Mouse (Mus musculus) kidney, embryonic 14.5 days (tissue): ENCODE measurements around the gene Pkd1l2. TPM values are rescaled to one million over a fixed set of nuclear protein-coding genes. Genes with fewer than 3 reads are reported as not detected.

ENCODE experiments used
- ATAC-seq: fragments of 200-750 bp; cut with Nextera tagmentation; 2 replicates; pipeline ENCODE4 v1.8.0; 2017; ENCODE audit warnings: moderate number of reproducible peaks, mild to moderate bottlenecking, moderate TSS enrichment, moderate library complexity; ENCODE audit not compliant: low FRiP score, low TSS enrichment
- H3K27ac ChIP-seq: fragments of 300-500 bp; sonication (generic); 2 replicates; pipeline ENCODE4 v1.5.1; 2014; ENCODE audit warnings: low read depth, mild to moderate bottlenecking, low read length, moderate library complexity, mixed read lengths
- H3K27me3 ChIP-seq: fragments of 300-500 bp; sonication (generic); 2 replicates; pipeline ENCODE4 v1.6.1; 2014; ENCODE audit warnings: mild to moderate bottlenecking, low read length; ENCODE audit not compliant: control insufficient read depth, insufficient read depth
- H3K36me3 ChIP-seq: fragments of 300-500 bp; sonication (generic); 2 replicates; pipeline ENCODE4 v1.6.1; 2014; ENCODE audit warnings: low read length, mixed read lengths; ENCODE audit not compliant: control insufficient read depth, insufficient read depth
- H3K4me1 ChIP-seq: fragments of 300-500 bp; sonication (generic); 2 replicates; pipeline ENCODE4 v1.6.1; 2014; ENCODE audit warnings: low read length, mixed read lengths; ENCODE audit not compliant: control insufficient read depth, insufficient read depth
- H3K4me2 ChIP-seq: fragments of 300-500 bp; sonication (generic); replicated peaks from 2 replicates; pipeline ENCODE4 v1.6.1; 2014; ENCODE audit warnings: low read depth, mild to moderate bottlenecking, low read length
- H3K4me3 ChIP-seq: fragments of 300-500 bp; sonication (generic); 2 replicates; pipeline ENCODE4 v1.5.1; 2014; ENCODE audit warnings: mild to moderate bottlenecking, low read length
- H3K9ac ChIP-seq: fragments of 300-500 bp; sonication (generic); 2 replicates; pipeline ENCODE4 v1.6.1; 2014; ENCODE audit warnings: low read depth, mild to moderate bottlenecking, low read length, moderate library complexity
- H3K9me3 ChIP-seq: fragments of 300-500 bp; sonication (generic); 2 replicates; pipeline ENCODE4 v1.6.1; 2016; ENCODE audit warnings: low read length; ENCODE audit not compliant: control insufficient read depth
- WGBS: fragments of 180-500 bp; shearing (Covaris S2); extraction: QIAGEN DNeasy Blood & Tissue Kit; methylation state at CpG from one replicate; pipeline ENCODE4 v1.1.7; 2014; 5-methylcytosine and 5-hydroxymethylcytosine counted together
- polyA plus RNA-seq: library from polyadenylated mRNA; unstranded; fragments of >200 nt; fragmentation: Nextera tagmentation; extraction: Ambion mirVana; gene quantifications from 2 replicates; pipeline ENCODE4 v1.2.1, GENCODE M21; 2014

The Pkd1l2 gene
- polyA plus RNA-seq, 1 experiment from 2014 or later, result not detected

- Histone ChIP-seq H3K4me2 (no peak within 1 kb of the TSS), H3K27ac (no peak within 1 kb of the TSS), H3K9ac (no peak within 1 kb of the TSS), H3K36me3 (no peaks in the 10 kb centered on the region), H3K4me3 (no peak within 1 kb of the TSS), H3K4me1 (0 out of 2 replicates have a peak, but pooled peaks cover 3% of the 10 kb centered on the region), H3K9me3 (0 out of 2 replicates have a peak, but pooled peaks cover 3% of the 10 kb centered on the region), H3K27me3 (no peaks in the 10 kb centered on the region)
- no peak for ATAC-seq
- 49% methylated on average over 12 of the region's 12 CpGs for WGBS
Measured at GRCm38 (mm10) chr8:117095647-117096046, 13.4 kb upstream of the Pkd1l2 start, which contains the start of gene Bco1. Bco1 (plus strand) TSS chr8:117095854.

- H3K36me3 ChIP-seq, result no peaks in the 10 kb centered on the region
- no peaks in the 10 kb centered on the region for H3K9me3 ChIP-seq
- WGBS, result 67% methylated on average over 5 of the region's 5 CpGs
- no peaks in the 10 kb centered on the region for H3K27me3 ChIP-seq
- no peak overlapping the region for H3K4me2 ChIP-seq
- no peak for ATAC-seq
- H3K4me3 ChIP-seq, result no peak overlapping the region
- 0 out of 2 replicates have a peak, but pooled peaks cover 3% of the 10 kb centered on the region for H3K4me1 ChIP-seq
- H3K9ac ChIP-seq, result no peak overlapping the region
- no peak overlapping the region for H3K27ac ChIP-seq
Measured at GRCm38 (mm10) chr8:117094053-117094452, 11.8 kb upstream of the Pkd1l2 start.

- Histone ChIP-seq H3K36me3 (no peaks in the 10 kb centered on the region), H3K4me3 (no peak overlapping the region), H3K4me1 (no peaks in the 10 kb centered on the region), H3K9me3 (no peaks in the 10 kb centered on the region), H3K9ac (no peak overlapping the region), H3K27ac (no peak overlapping the region), H3K27me3 (no peaks in the 10 kb centered on the region; the same call in 1 of the 2 replicates), H3K4me2 (no peak overlapping the region)
- WGBS, result 85% methylated on average over 4 of the region's 4 CpGs
- ATAC-seq, result no peak
Measured at GRCm38 (mm10) chr8:117089802-117090201, 7.6 kb upstream of the Pkd1l2 start.

- no peaks in the 10 kb centered on the region; the same call in 1 of the 2 replicates for H3K27me3 ChIP-seq
- H3K27ac ChIP-seq, result no peak overlapping the region
- H3K4me3 ChIP-seq, result no peak overlapping the region
- H3K4me1 ChIP-seq, result no peaks in the 10 kb centered on the region
- H3K9ac ChIP-seq, result no peak overlapping the region
- ATAC-seq, result no peak
- no peaks in the 10 kb centered on the region for H3K36me3 ChIP-seq
- H3K9me3 ChIP-seq, result no peaks in the 10 kb centered on the region
- H3K4me2 ChIP-seq, result no peak overlapping the region
Measured at GRCm38 (mm10) chr8:117087036-117087435, 4.8 kb upstream of the Pkd1l2 start.

GRCm38 (mm10) chr8:117085521-117085920, 3.3 kb upstream of the Pkd1l2 start:
- Histone ChIP-seq H3K4me3 (no peak overlapping the region), H3K4me1 (no peaks in the 10 kb centered on the region), H3K27me3 (no peaks in the 10 kb centered on the region; the same call in 1 of the 2 replicates), H3K4me2 (no peak overlapping the region), H3K9me3 (no peaks in the 10 kb centered on the region), H3K27ac (no peak overlapping the region), H3K9ac (no peak overlapping the region), H3K36me3 (no peaks in the 10 kb centered on the region)
- 55% methylated on average over 8 of the region's 8 CpGs for WGBS
- no peak for ATAC-seq

GRCm38 (mm10) chr8:117082947-117083559, 804 bp upstream of the Pkd1l2 start:
- Histone ChIP-seq H3K36me3 (no peaks in the 10 kb centered on the region), H3K4me3 (no peak overlapping the region), H3K27me3 (no peaks in the 10 kb centered on the region; the same call in 1 of the 2 replicates), H3K9me3 (no peaks in the 10 kb centered on the region), H3K4me1 (no peaks in the 10 kb centered on the region), H3K27ac (no peak overlapping the region), H3K4me2 (no peak overlapping the region), H3K9ac (no peak overlapping the region)
- ATAC-seq, result no peak
- WGBS, result 69% methylated on average over 9 of the region's 9 CpGs

GRCm38 (mm10) chr8:117079652-117080051, 2.6 kb downstream of the Pkd1l2 start:
- Histone ChIP-seq H3K27ac (no peak overlapping the region), H3K9me3 (no peaks in the 10 kb centered on the region), H3K4me1 (no peaks in the 10 kb centered on the region), H3K9ac (no peak overlapping the region), H3K4me3 (no peak overlapping the region), H3K36me3 (no peaks in the 10 kb centered on the region), H3K4me2 (no peak overlapping the region), H3K27me3 (no peaks in the 10 kb centered on the region)
- no peak for ATAC-seq
- 86% methylated on average over 14 of the region's 14 CpGs for WGBS

- Histone ChIP-seq H3K4me3 (no peak overlapping the region), H3K27ac (no peak overlapping the region), H3K4me1 (no peaks in the 10 kb centered on the region), H3K9me3 (no peaks in the 10 kb centered on the region), H3K27me3 (no peaks in the 10 kb centered on the region), H3K4me2 (no peak overlapping the region), H3K9ac (no peak overlapping the region), H3K36me3 (no peaks in the 10 kb centered on the region)
- ATAC-seq, result no peak
- 86% methylated on average over 7 of the region's 7 CpGs for WGBS
Measured at GRCm38 (mm10) chr8:117078367-117078926, 3.8 kb downstream of the Pkd1l2 start.

- H3K4me1 ChIP-seq, result no peaks in the 10 kb centered on the region
- no peak overlapping the region for H3K4me3 ChIP-seq
- no peaks in the 10 kb centered on the region for H3K9me3 ChIP-seq
- H3K27me3 ChIP-seq, result no peaks in the 10 kb centered on the region
- no peaks in the 10 kb centered on the region for H3K36me3 ChIP-seq
- no peak overlapping the region for H3K9ac ChIP-seq
- H3K4me2 ChIP-seq, result no peak overlapping the region
- no peak for ATAC-seq
- H3K27ac ChIP-seq, result no peak overlapping the region
- 58% methylated on average over 10 of the region's 10 CpGs for WGBS
Measured at GRCm38 (mm10) chr8:117074350-117075182, 7.7 kb downstream of the Pkd1l2 start.
